Mouse (Mus musculus): Measurements from ENCODE around the gene Cspg5. TPM values are rescaled to one million over a fixed set of nuclear protein-coding genes. Genes with fewer than 3 reads are reported as not detected.

Cspg5 gene
- total RNA-seq, 2 experiments from 2014 or later: 0.05 to 0.75 TPM

Other genes starting within 250 kb of the Cspg5 start
- gene Smarcc1, start 126.1 kb upstream of the Cspg5 start, total RNA-seq (2015): 113 and 117 TPM in 2 replicates
- 62.3 and 78.3 TPM in 2 replicates for gene Smarcc1, start 126.1 kb upstream of the Cspg5 start, total RNA-seq (2017)
- 56.3 and 69.5 TPM in 2 replicates for gene Dhx30, start 126.0 kb upstream of the Cspg5 start, total RNA-seq (2015)
- gene Dhx30, start 126.0 kb upstream of the Cspg5 start, total RNA-seq (2017): 45.0 and 69.6 TPM in 2 replicates
- 9.9 and 12.1 TPM in 2 replicates for gene Elp6, start 61.4 kb downstream of the Cspg5 start, total RNA-seq (2015)
- gene Elp6, start 61.4 kb downstream of the Cspg5 start, total RNA-seq (2017): 9.3 and 9.4 TPM in 2 replicates
- 26.1 and 33.6 TPM in 2 replicates for gene Scap, start 89.5 kb downstream of the Cspg5 start, total RNA-seq (2015)
- gene Scap, start 89.5 kb downstream of the Cspg5 start, total RNA-seq (2017): 22.1 and 29.4 TPM in 2 replicates
- gene Ptpn23, start 164.4 kb downstream of the Cspg5 start, total RNA-seq (2015): 8.6 and 13.0 TPM in 2 replicates
- gene Ptpn23, start 164.4 kb downstream of the Cspg5 start, total RNA-seq (2017): 1.5 and 4.0 TPM in 2 replicates
- 1,024 and 1,594 TPM in 2 replicates for gene Ngp, start 176.0 kb downstream of the Cspg5 start, total RNA-seq (2015)
- 354 and 557 TPM in 2 replicates for gene Ngp, start 176.0 kb downstream of the Cspg5 start, total RNA-seq (2017)
- 11.1 and 11.5 TPM in 2 replicates for gene Klhl18, start 232.9 kb downstream of the Cspg5 start, total RNA-seq (2015)
- 8.4 and 11.4 TPM in 2 replicates for gene Klhl18, start 232.9 kb downstream of the Cspg5 start, total RNA-seq (2017)
- 0.77 and 1.4 TPM in 2 replicates for gene Kif9, start 233.2 kb downstream of the Cspg5 start, total RNA-seq (2015)
- gene Kif9, start 233.2 kb downstream of the Cspg5 start, total RNA-seq (2017): 0.87 and 1.7 TPM in 2 replicates

All from megakaryocyte progenitor cell, adult 5-6 weeks (primary cell).